Mouse (Mus musculus): Measurements from ENCODE around the gene Litaf.

GRCm38 (mm10) chr16:10925591-10926180, 140.3 kb downstream of the Litaf start:
- no peak for TF ChIP-seq POLR2A (IDR thresholded peaks at IDR 0.05; ENCODE audit: insufficient read length, low read depth)
- TF ChIP-seq MAX (IDR thresholded peaks at IDR 0.05; ENCODE audit: low read depth): no peak
- TF ChIP-seq E2F4 (IDR thresholded peaks at IDR 0.05; ENCODE audit: insufficient read depth): no peak
- no peak for TF ChIP-seq CEBPB (IDR thresholded peaks at IDR 0.05; ENCODE audit: insufficient read depth, poor library complexity, severe bottlenecking)
- no peak for TF ChIP-seq USF1 (IDR thresholded peaks at IDR 0.05; ENCODE audit: low read depth)
- TF ChIP-seq POLR2AphosphoS2 (IDR thresholded peaks at IDR 0.05; ENCODE audit: insufficient read length, low read depth): no peak
- no peak for TF ChIP-seq TCF12 (IDR thresholded peaks at IDR 0.05; ENCODE audit: insufficient read depth, poor library complexity, severe bottlenecking)
- TF ChIP-seq SRF (IDR thresholded peaks at IDR 0.05; ENCODE audit: control insufficient read depth, insufficient read length, low read depth): no peak
- no peak for TF ChIP-seq REST (IDR thresholded peaks at IDR 0.05; ENCODE audit: insufficient read depth, insufficient read length)
- TF ChIP-seq TCF3 (IDR thresholded peaks at IDR 0.05; ENCODE audit: insufficient read length, low read depth): no peak
- TF ChIP-seq MYOD1 (IDR thresholded peaks at IDR 0.05; ENCODE audit: control insufficient read depth in 1 of 3, insufficient read length in 2 of 3, low read depth in 2 of 3): peak in 2 of 3 experiments; percentile 33 to 54
- TF ChIP-seq MYOG (IDR thresholded peaks at IDR 0.05; ENCODE audit: control insufficient read depth in 1 of 3, insufficient read depth in 1 of 3, insufficient read length in 2 of 3, low read depth in 2 of 3): peak in 2 of 3 experiments; percentile 39 to 50
